Mouse (Mus musculus) testis, adult 2 months (tissue): ENCODE measurements around the gene P3h2. TPM values are rescaled to one million over a fixed set of nuclear protein-coding genes. Genes with fewer than 3 reads are reported as not detected.

Experiments
- H3K27ac ChIP-seq: fragments of 200-500 bp; 2 replicates; pipeline ENCODE4 v1.5.1; 2012; ENCODE audit warnings: low read depth, low read length; ENCODE audit not compliant: control insufficient read depth, insufficient read depth
- H3K27me3 ChIP-seq: fragments of 200-500 bp; 2 replicates; pipeline ENCODE4 v1.6.1; 2012; ENCODE audit warnings: mild to moderate bottlenecking, low read length, moderate library complexity; ENCODE audit not compliant: control insufficient read depth, insufficient read depth
- H3K36me3 ChIP-seq: fragments of 200-500 bp; 2 replicates; pipeline ENCODE4 v1.6.1; 2012; ENCODE audit warnings: mild to moderate bottlenecking, low read length; ENCODE audit not compliant: control insufficient read depth, insufficient read depth
- H3K4me1 ChIP-seq: fragments of 200-500 bp; 2 replicates; pipeline ENCODE4 v1.6.1; 2012; ENCODE audit warnings: low read length; ENCODE audit not compliant: control insufficient read depth, insufficient read depth
- H3K4me3 ChIP-seq: fragments of 200-500 bp; 2 replicates; pipeline ENCODE4 v1.5.1; 2012; ENCODE audit warnings: low read depth, mild to moderate bottlenecking, low read length, moderate library complexity, mixed read lengths; ENCODE audit not compliant: control insufficient read depth
- CTCF ChIP-seq: fragments of 200-500 bp; IDR thresholded peaks from 2 replicates; pipeline ENCODE4 v1.5.1; 2012; ENCODE audit warnings: low read depth, mild to moderate bottlenecking, inconsistent platforms, low read length, moderate library complexity; ENCODE audit not compliant: control insufficient read depth, insufficient read depth, insufficient replicate concordance
- POLR2A ChIP-seq: fragments of 200-500 bp; IDR thresholded peaks from 2 replicates; pipeline ENCODE4 v1.6.1; 2012; ENCODE audit warnings: low read depth, mild to moderate bottlenecking, inconsistent platforms, low read length, moderate library complexity; ENCODE audit not compliant: control insufficient read depth
- polyA plus RNA-seq: library from polyadenylated mRNA; depleted of rRNA; stranded (reverse); fragments of >200 nt; gene quantifications from 2 replicates; pipeline ENCODE4 v1.2.3, GENCODE M21; 2012

Gene P3h2
- polyA plus RNA-seq, 1 experiment, result 0.62 TPM

DNA sequence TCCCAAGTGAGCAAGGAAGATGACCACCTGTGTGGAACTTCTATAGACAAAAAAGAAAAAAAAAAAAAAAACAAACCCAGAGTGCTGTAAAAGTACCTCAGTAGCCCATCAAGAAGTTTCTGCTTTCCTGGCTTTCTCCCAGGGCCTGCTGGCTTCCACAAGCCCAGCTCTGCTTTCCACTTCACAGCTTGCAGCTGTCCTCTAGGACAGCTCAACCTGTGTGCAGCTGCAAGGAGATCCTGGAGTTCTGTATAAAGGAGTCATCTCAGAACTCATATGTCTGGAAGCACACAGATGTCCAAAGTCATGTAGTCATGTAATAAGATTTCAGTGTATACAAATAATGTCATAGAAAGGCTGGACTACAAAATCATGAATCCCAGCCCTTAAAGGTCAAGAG is 30.5 kb downstream of the P3h2 start:
- TF ChIP-seq CTCF (no peak), POLR2A (no peak)

GRCm38 (mm10) chr16:26070376-26070775 is 35.2 kb downstream of the P3h2 start:
- Histone ChIP-seq H3K27ac (no peak overlapping the region), H3K27me3 (no peaks in the 10 kb centered on the region), H3K4me3 (no peak overlapping the region), H3K36me3 (no peaks in the 10 kb centered on the region), H3K4me1 (no peaks in the 10 kb centered on the region)
- TF ChIP-seq CTCF (no peak), POLR2A (no peak)

More for the DNA sequence above, 30.5 kb downstream of the P3h2 start:
- no peak overlapping the region for H3K27ac ChIP-seq
- H3K4me3 ChIP-seq, result no peak overlapping the region
- no peaks in the 10 kb centered on the region for H3K36me3 ChIP-seq
- H3K4me1 ChIP-seq, result peaks cover 2% of the 10 kb centered on the region; the same call in 1 of the 2 replicates
- H3K27me3 ChIP-seq, result no peaks in the 10 kb centered on the region

- peaks cover 3% of the 10 kb centered on the region for H3K4me1 ChIP-seq
- H3K4me3 ChIP-seq, result peak overlapping the region; percentile 22
- no peak for TF ChIP-seq POLR2A
- TF ChIP-seq CTCF, result no peak
- H3K27me3 ChIP-seq, result no peaks in the 10 kb centered on the region
- H3K36me3 ChIP-seq, result no peaks in the 10 kb centered on the region
- H3K27ac ChIP-seq, result no peak overlapping the region
These were observed 40.5 kb downstream of the P3h2 start for GRCm38 (mm10) chr16:26065060-26065459.

GRCm38 (mm10) chr16:26060239-26061085 is 45.1 kb downstream of the P3h2 start:
- peaks cover 3% of the 10 kb centered on the region for H3K4me1 ChIP-seq
- no peak overlapping the region for H3K4me3 ChIP-seq
- no peak overlapping the region for H3K27ac ChIP-seq
- no peaks in the 10 kb centered on the region for H3K27me3 ChIP-seq
- H3K36me3 ChIP-seq, result no peaks in the 10 kb centered on the region
- no peak for TF ChIP-seq CTCF
- no peak for TF ChIP-seq POLR2A

- TF ChIP-seq POLR2A (no peak), CTCF (no peak)
- Histone ChIP-seq H3K4me1 (peaks cover 2% of the 10 kb centered on the region), H3K27ac (no peak overlapping the region), H3K27me3 (no peaks in the 10 kb centered on the region), H3K36me3 (no peaks in the 10 kb centered on the region), H3K4me3 (no peak overlapping the region)
These were observed 52.0 kb downstream of the P3h2 start for GRCm38 (mm10) chr16:26053631-26054030.

DNA sequence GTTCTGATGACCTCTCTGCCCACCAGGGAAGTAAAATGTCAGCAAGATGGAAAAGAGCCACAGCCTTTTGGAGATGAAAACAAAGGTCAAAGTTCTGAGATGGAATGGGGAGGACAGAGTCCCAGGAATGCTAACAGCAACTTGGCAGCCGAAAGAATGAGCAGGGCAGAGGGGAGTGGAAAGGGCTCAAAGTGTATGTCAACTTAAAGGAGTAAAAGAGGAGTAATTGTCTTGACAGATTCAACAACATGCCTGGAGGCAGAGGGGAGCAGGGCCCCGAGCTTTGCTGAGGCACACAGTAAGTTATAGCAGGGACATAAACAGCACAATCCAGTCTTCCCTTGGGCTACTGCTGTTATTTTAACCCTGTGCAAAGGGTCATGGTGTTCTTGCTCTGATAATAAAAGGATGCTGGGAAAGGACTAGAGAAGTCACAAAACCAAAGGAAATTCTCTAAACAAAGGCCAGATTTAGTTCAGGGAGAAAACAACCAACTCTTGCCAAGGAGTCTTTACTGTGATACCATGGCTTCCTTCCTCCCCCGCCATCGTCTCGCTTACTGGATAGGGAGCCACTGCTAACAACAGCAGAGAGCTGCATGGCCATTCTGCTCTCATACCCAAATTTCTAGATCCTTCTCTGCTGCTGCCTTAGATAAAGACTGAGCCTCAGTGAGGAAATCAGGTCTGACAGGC is 56.0 kb downstream of the P3h2 start:
- Histone ChIP-seq H3K4me1 (peaks cover 2% of the 10 kb centered on the region), H3K27me3 (no peaks in the 10 kb centered on the region), H3K27ac (no peak overlapping the region)

GRCm38 (mm10) chr16:26047870-26048269 is 57.7 kb downstream of the P3h2 start:
- Histone ChIP-seq H3K27me3 (no peaks in the 10 kb centered on the region), H3K4me1 (peaks cover 2% of the 10 kb centered on the region), H3K36me3 (no peaks in the 10 kb centered on the region), H3K27ac (no peak overlapping the region), H3K4me3 (no peak overlapping the region)
- no peak for TF ChIP-seq POLR2A
- TF ChIP-seq CTCF, result no peak

More for the DNA sequence above, 56.0 kb downstream of the P3h2 start:
- TF ChIP-seq POLR2A (no peak), CTCF (no peak)
- H3K4me3 ChIP-seq, result no peak overlapping the region
- H3K36me3 ChIP-seq, result no peaks in the 10 kb centered on the region
